Mouse (Mus musculus): ENCODE measurements around the gene Mrpl12.
A peak's percentile ranks its signal among the peaks of the same experiment; 100 is the strongest.

The Mrpl12 gene

GRCm38 (mm10) chr11:120483448-120483934 lies 922 bp upstream of the Mrpl12 start:
- DNase-seq = no peak

- no peak for DNase-seq
Observed at GRCm38 (mm10) chr11:120485251-120485650, 838 bp downstream of the Mrpl12 start.

- no peak for DNase-seq
Observed at GRCm38 (mm10) chr11:120488516-120488915, 4.1 kb downstream of the Mrpl12 start.

- peak; percentile 75 for DNase-seq
Observed at GRCm38 (mm10) chr11:120489054-120489761, 4.8 kb downstream of the Mrpl12 start.

- no peak for DNase-seq
Observed at GRCm38 (mm10) chr11:120490291-120491046, 6.1 kb downstream of the Mrpl12 start.

GRCm38 (mm10) chr11:120491317-120492023 lies 7.1 kb downstream of the Mrpl12 start, which contains the start of gene Slc25a10:
TSS of gene Slc25a10 (plus strand) at chr11:120491840.
- peak; percentile 84 for DNase-seq

- DNase-seq = peak; percentile 48
Observed at GRCm38 (mm10) chr11:120492024-120492877, 7.8 kb downstream of the Mrpl12 start.

- DNase-seq = no peak
Observed at GRCm38 (mm10) chr11:120492878-120493203, 8.4 kb downstream of the Mrpl12 start.

GRCm38 (mm10) chr11:120493351-120493750 lies 8.9 kb downstream of the Mrpl12 start:
- no peak for DNase-seq

GRCm38 (mm10) chr11:120493911-120494310 lies 9.5 kb downstream of the Mrpl12 start:
- DNase-seq = no peak

GRCm38 (mm10) chr11:120497436-120497835 lies 13.0 kb downstream of the Mrpl12 start:
- DNase-seq = no peak

- DNase-seq = no peak
Observed at GRCm38 (mm10) chr11:120498226-120498625, 13.8 kb downstream of the Mrpl12 start.

GRCm38 (mm10) chr11:120498891-120499290 lies 14.5 kb downstream of the Mrpl12 start:
- no peak for DNase-seq

- no peak for DNase-seq
Observed at GRCm38 (mm10) chr11:120499894-120500293, 15.5 kb downstream of the Mrpl12 start.

- DNase-seq = no peak
Observed at GRCm38 (mm10) chr11:120500357-120500756, 15.9 kb downstream of the Mrpl12 start.

- DNase-seq = no peak
Observed at GRCm38 (mm10) chr11:120501018-120501417, 16.6 kb downstream of the Mrpl12 start.

- no peak for DNase-seq
Observed at GRCm38 (mm10) chr11:120501701-120502100, 17.3 kb downstream of the Mrpl12 start.

- DNase-seq = no peak
Observed at GRCm38 (mm10) chr11:120505661-120506060, 21.2 kb downstream of the Mrpl12 start.

- DNase-seq = no peak
Observed at GRCm38 (mm10) chr11:120506899-120507298, 22.5 kb downstream of the Mrpl12 start.

- DNase-seq = no peak
Observed at GRCm38 (mm10) chr11:120507611-120508289, 23.3 kb downstream of the Mrpl12 start.

GRCm38 (mm10) chr11:120508290-120508870 lies 24.0 kb downstream of the Mrpl12 start:
- no peak for DNase-seq

All from thymus, postnatal 14 days (tissue).